Mouse (Mus musculus) adrenal gland, postnatal 14 days (tissue): Measurements from ENCODE around the gene Oprm1. TPM values are rescaled to one million over a fixed set of nuclear protein-coding genes. Genes with fewer than 3 reads are reported as not detected.

Experiments used
- DNase-seq: peaks from one replicate; pipeline ENCODE4 v3.0.0; 2021; ENCODE audit warnings: mixed read lengths
- total RNA-seq: library from RNA; stranded (reverse); gene quantifications from 2 replicates; pipeline ENCODE4 v1.2.3, GENCODE M21; 2021

Oprm1 gene
- total RNA-seq, 1 experiment from 2014 or later: not detected

- DNase-seq: no peak
Measured at GRCm38 (mm10) chr10:6895796-6896195, 137.5 kb downstream of the Oprm1 start.

GRCm38 (mm10) chr10:6896659-6897303 is 138.5 kb downstream of the Oprm1 start:
- no peak for DNase-seq

GRCm38 (mm10) chr10:6900126-6900525 is 141.8 kb downstream of the Oprm1 start:
- no peak for DNase-seq

- no peak for DNase-seq
Measured at GRCm38 (mm10) chr10:6901819-6902393, 143.6 kb downstream of the Oprm1 start.

- no peak for DNase-seq
Measured at GRCm38 (mm10) chr10:6909763-6910162, 151.5 kb downstream of the Oprm1 start.

GRCm38 (mm10) chr10:6915991-6916390 is 157.7 kb downstream of the Oprm1 start:
- DNase-seq: no peak

- DNase-seq: no peak
Measured at GRCm38 (mm10) chr10:6916545-6917257, 158.4 kb downstream of the Oprm1 start.

GRCm38 (mm10) chr10:6926724-6927123 is 168.4 kb downstream of the Oprm1 start:
- DNase-seq: no peak

- DNase-seq: no peak
Measured at GRCm38 (mm10) chr10:6927600-6928223, 169.4 kb downstream of the Oprm1 start.

GRCm38 (mm10) chr10:6928905-6929304 is 170.6 kb downstream of the Oprm1 start:
- DNase-seq: no peak

- DNase-seq: no peak
Measured at GRCm38 (mm10) chr10:6930398-6930797, 172.1 kb downstream of the Oprm1 start.

- DNase-seq: no peak
Measured at GRCm38 (mm10) chr10:6930889-6931288, 172.6 kb downstream of the Oprm1 start.

GRCm38 (mm10) chr10:6934776-6935175 is 176.5 kb downstream of the Oprm1 start:
- no peak for DNase-seq

- DNase-seq: no peak
Measured at GRCm38 (mm10) chr10:6936671-6937425, 178.5 kb downstream of the Oprm1 start.

GRCm38 (mm10) chr10:6953115-6953514 is 194.8 kb downstream of the Oprm1 start:
- no peak for DNase-seq

GRCm38 (mm10) chr10:6954533-6954932 is 196.2 kb downstream of the Oprm1 start:
- DNase-seq: no peak

GRCm38 (mm10) chr10:6956357-6956756 is 198.1 kb downstream of the Oprm1 start:
- DNase-seq: no peak

- DNase-seq: no peak
Measured at GRCm38 (mm10) chr10:6958791-6959190, 200.5 kb downstream of the Oprm1 start.

GRCm38 (mm10) chr10:6967588-6968242 is 209.4 kb downstream of the Oprm1 start:
- no peak for DNase-seq

- no peak for DNase-seq
Measured at GRCm38 (mm10) chr10:6968334-6968733, 210.0 kb downstream of the Oprm1 start.

GRCm38 (mm10) chr10:6977843-6978242 is 219.5 kb downstream of the Oprm1 start:
- DNase-seq: no peak

GRCm38 (mm10) chr10:6978733-6979132 is 220.4 kb downstream of the Oprm1 start:
- no peak for DNase-seq
